ENCODE assay signal across 14 mouse cellular contexts in the genomic region with DNA sequence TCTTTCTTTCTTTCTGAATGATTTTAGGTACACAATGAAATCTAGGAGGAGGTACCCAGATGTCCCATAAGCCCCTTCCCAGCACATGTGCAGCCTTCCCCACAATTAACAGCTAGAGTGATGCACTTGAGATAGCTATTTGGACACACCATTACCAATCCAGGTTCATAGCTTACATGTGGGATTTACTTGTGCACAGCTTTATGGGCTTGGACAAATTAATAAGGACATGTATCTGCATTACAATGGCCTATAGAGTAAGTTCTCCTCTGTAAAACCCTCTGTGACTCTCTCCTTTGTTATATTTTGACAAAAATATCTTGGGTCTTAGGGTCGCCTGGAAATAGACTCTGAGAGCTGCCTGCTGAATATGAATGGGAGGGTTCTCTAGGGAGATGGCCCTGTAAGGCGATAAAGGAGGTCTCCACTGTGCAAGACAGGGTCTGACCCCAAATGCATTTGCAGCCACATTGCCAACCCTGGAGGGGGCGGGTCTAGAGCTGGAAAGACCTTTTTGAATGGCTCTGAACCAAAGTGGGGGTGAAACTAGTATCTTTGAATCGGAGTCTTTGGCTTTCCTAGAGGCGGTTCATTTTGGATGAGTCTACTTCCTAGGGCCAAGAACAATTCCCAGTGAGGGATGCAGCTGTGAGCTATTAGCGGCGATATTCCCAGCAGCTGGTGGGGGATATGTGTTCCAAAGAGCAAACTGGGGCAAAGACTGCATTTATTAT.
DNase-seq lines count a peak whose midpoint lies in the region; ATAC-seq and TF ChIP-seq lines count a peak whose summit lies in the region.
"Had no signal": no experiment of that assay in that cellular context is flagged by ENCODE, and none has a peak within 500 bp of the region (broad histone marks: within the 10 kb centered on the region; RNA-seq: fewer than 3 reads in every experiment).

No protein-coding gene starts in this region.

- H3K4me1 ChIP-seq in stomach, embryonic 16.5 days (ENCODE audit: control insufficient read depth, insufficient read depth, low read length), result no peaks in the 10 kb centered on the region
- no peaks in the 10 kb centered on the region for H3K4me1 ChIP-seq in stomach, postnatal 0 days (replicated peaks; ENCODE audit: control insufficient read depth, insufficient read depth)
- no peaks in the 10 kb centered on the region for H3K4me1 ChIP-seq in liver, embryonic 11.5 days (replicated peaks; ENCODE audit: control insufficient read depth, insufficient read depth, low read length)
- H3K4me1 ChIP-seq: stomach, embryonic 15.5 days had no signal

- TF ChIP-seq CTCF in gastrocnemius, adult 2 months (IDR thresholded peaks at IDR 0.05), result no peak
- no peak for TF ChIP-seq CTCF in stomach, postnatal 0 days (IDR thresholded peaks at IDR 0.05; ENCODE audit: low read depth)

- H3K4me2 ChIP-seq in stomach, embryonic 16.5 days (ENCODE audit: low read depth, low read length), result no peak overlapping the region
- no peak overlapping the region for H3K4me2 ChIP-seq in stomach, postnatal 0 days (replicated peaks; ENCODE audit: low read depth)
- H3K4me2 ChIP-seq in liver, embryonic 11.5 days, result no peak overlapping the region
- H3K4me2 ChIP-seq: limb, embryonic 13.5 days; stomach, embryonic 15.5 days had no signal

- WGBS in stomach, embryonic 16.5 days, result 58% methylated on average over 7 of the region's 7 CpGs
- WGBS in stomach, postnatal 0 days, result 53% methylated on average over 7 of the region's 7 CpGs
- 76% methylated on average over 7 of the region's 7 CpGs for WGBS in liver, embryonic 11.5 days

- H3K27me3 ChIP-seq in stomach, embryonic 16.5 days (ENCODE audit: control insufficient read depth, insufficient read depth, low read length), result no peaks in the 10 kb centered on the region
- no peaks in the 10 kb centered on the region for H3K27me3 ChIP-seq in stomach, postnatal 0 days (ENCODE audit: control insufficient read depth, insufficient read depth, low read length)
- H3K27me3 ChIP-seq in liver, embryonic 11.5 days (replicated peaks; ENCODE audit: control insufficient read depth, insufficient read depth, low read length), result no peaks in the 10 kb centered on the region
- H3K27me3 ChIP-seq: limb, embryonic 13.5 days; stomach, embryonic 15.5 days had no signal

- no peak overlapping the region for H3K27ac ChIP-seq in gastrocnemius, adult 2 months
- H3K27ac ChIP-seq in stomach, embryonic 16.5 days (ENCODE audit: low read length), result no peak overlapping the region; the same call in 1 of the 2 replicates
- H3K27ac ChIP-seq in stomach, postnatal 0 days (replicated peaks), result no peak overlapping the region
- H3K27ac ChIP-seq in liver, embryonic 11.5 days (ENCODE audit: low read depth, low read length), result no peak overlapping the region
- H3K27ac ChIP-seq: limb, embryonic 13.5 days; stomach, embryonic 15.5 days had no signal

- intact Hi-C loops in gastrocnemius, adult 2 months (cut with DNase I), result no loop called here
- intact Hi-C loops in heart, postnatal 10 days (cut with DNase I), result no loop called here

- no peak overlapping the region for H3K4me3 ChIP-seq in gastrocnemius, adult 2 months
- no peak overlapping the region for H3K4me3 ChIP-seq in stomach, embryonic 16.5 days (replicated peaks; ENCODE audit: low read length)
- no peak overlapping the region for H3K4me3 ChIP-seq in stomach, postnatal 0 days (ENCODE audit: low read depth, low read length)
- no peak overlapping the region for H3K4me3 ChIP-seq in liver, embryonic 11.5 days (ENCODE audit: low read depth, low read length)
- H3K4me3 ChIP-seq: limb, embryonic 13.5 days; stomach, embryonic 15.5 days had no signal

- ATAC-seq in stomach, embryonic 16.5 days (ENCODE audit: insufficient read depth, low FRiP score), result peak; percentile 47; the same call in 1 of the 2 replicates
- no peak for ATAC-seq in stomach, postnatal 0 days (ENCODE audit: low FRiP score, low TSS enrichment)
- ATAC-seq in liver, embryonic 11.5 days (replicated peaks; ENCODE audit: low FRiP score), result no peak
- ATAC-seq: intestine, embryonic 16.5 days; lung, postnatal 0 days had no signal

- H3K9ac ChIP-seq in stomach, embryonic 16.5 days (ENCODE audit: low read length), result no peak overlapping the region
- H3K9ac ChIP-seq in stomach, postnatal 0 days (ENCODE audit: low read length), result no peak overlapping the region
- H3K9ac ChIP-seq in liver, embryonic 11.5 days (ENCODE audit: low read depth, low read length), result no peak overlapping the region
- H3K9ac ChIP-seq: limb, embryonic 13.5 days; stomach, embryonic 15.5 days had no signal

- no peak for TF ChIP-seq EP300 in stomach, postnatal 0 days (optimal IDR thresholded peaks at IDR 0.05)

- no peaks in the 10 kb centered on the region for H3K9me3 ChIP-seq in stomach, embryonic 16.5 days (replicated peaks; ENCODE audit: control insufficient read depth, low read length)
- no peaks in the 10 kb centered on the region for H3K9me3 ChIP-seq in stomach, postnatal 0 days (ENCODE audit: control insufficient read depth, low read length)
- no peaks in the 10 kb centered on the region for H3K9me3 ChIP-seq in liver, embryonic 11.5 days (ENCODE audit: control insufficient read depth, low read length)
- H3K9me3 ChIP-seq: limb, embryonic 13.5 days; stomach, embryonic 15.5 days had no signal

- H3K36me3 ChIP-seq in stomach, embryonic 16.5 days (ENCODE audit: control insufficient read depth, insufficient read depth, low read length), result no peaks in the 10 kb centered on the region
- H3K36me3 ChIP-seq in stomach, postnatal 0 days (ENCODE audit: control insufficient read depth, insufficient read depth, low read length), result no peaks in the 10 kb centered on the region
- H3K36me3 ChIP-seq in liver, embryonic 11.5 days (ENCODE audit: control insufficient read depth, insufficient read depth, low read length), result no peaks in the 10 kb centered on the region
- H3K36me3 ChIP-seq: limb, embryonic 13.5 days; stomach, embryonic 15.5 days had no signal

- DNase-seq in gastrocnemius, adult 2 months, result peak; percentile 33
- DNase-seq in gastrocnemius, adult 8-10 months (ENCODE audit: low spot score in 2 of 2), result no peak
- no peak for DNase-seq in stomach, postnatal 0 days (ENCODE audit: low spot score)
- peak; percentile 41 to 58 for DNase-seq in heart, postnatal 10 days
- no peak for DNase-seq in ovary, postnatal 14 days (ENCODE audit: low spot score)
- DNase-seq in thymus, adult 18-20 months, result no peak
- no peak for DNase-seq in liver, embryonic 11.5 days (ENCODE audit: low spot score)
- DNase-seq: layer of hippocampus, adult 9-11 months; right cerebral cortex, adult 18-20 months had no signal

Comparison
In these comparisons a context has a peak if more than half of its experiments do, and no peak if none do; other contexts are left out.
1. DNase-seq: peak in gastrocnemius, adult 2 months (single experiment) and heart, postnatal 10 days (2 of 2); none in gastrocnemius, adult 8-10 months (0 of 2), stomach, postnatal 0 days (single experiment), ovary, postnatal 14 days (single experiment), thymus, adult 18-20 months (0 of 2) and liver, embryonic 11.5 days (single experiment).